Mouse (Mus musculus): ENCODE results near the gene Fut7. TPM values are rescaled to one million over a fixed set of nuclear protein-coding genes. Genes with fewer than 3 reads are reported as not detected.

Gene Fut7
- polyA plus RNA-seq, 1 experiment = 0.57 TPM

DNA sequence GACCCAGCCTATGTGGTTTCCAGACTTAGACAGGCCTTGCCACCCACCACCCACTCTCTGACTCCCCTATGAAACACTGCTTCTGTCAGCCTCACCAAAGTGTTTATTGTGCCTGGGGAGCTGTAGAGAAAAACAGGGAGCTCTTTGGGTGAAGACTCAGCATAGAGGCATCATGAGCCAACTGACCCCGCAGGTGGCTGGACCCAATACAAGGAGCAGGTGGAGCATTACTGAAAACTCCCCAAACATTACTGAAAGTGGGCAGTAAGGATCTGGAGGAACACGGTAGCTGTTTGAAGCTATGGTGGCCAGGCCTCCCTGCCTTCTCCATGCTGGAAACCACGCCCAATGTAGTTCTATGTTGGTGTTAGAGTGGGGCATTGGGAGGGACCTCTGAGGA, 40.6 kb downstream of the Fut7 start:
- DNase-seq (ENCODE audit: low read depth) = no peak
- no peak for TF ChIP-seq CTCF (IDR thresholded peaks at IDR 0.05; ENCODE audit: borderline replicate concordance, extremely low read depth, insufficient read depth, insufficient read length)
- no peak for TF ChIP-seq POLR2A (IDR thresholded peaks at IDR 0.05; ENCODE audit: borderline replicate concordance, extremely low read depth, insufficient read depth, insufficient read length, poor library complexity, severe bottlenecking)

DNA sequence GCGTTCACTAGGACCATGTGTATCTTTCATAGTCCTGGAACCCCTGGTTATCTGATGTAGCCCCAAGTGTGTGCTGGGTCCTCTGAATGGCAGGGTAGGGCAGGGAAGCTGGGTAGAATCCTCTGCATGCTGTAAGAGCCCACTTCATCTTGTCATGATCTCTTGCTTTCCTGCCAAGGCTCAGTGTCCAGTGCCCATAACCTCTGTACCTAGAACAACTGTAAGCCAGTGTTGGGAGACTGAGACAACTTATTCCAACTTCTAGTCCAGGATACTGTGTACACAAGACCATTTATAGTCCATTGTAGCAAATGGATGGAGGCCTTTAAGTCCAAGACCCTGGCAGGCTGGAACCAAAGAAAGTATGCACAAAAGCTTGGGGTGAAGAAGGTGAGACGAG, 42.2 kb downstream of the Fut7 start:
- TF ChIP-seq CTCF (IDR thresholded peaks at IDR 0.05; ENCODE audit: borderline replicate concordance, extremely low read depth, insufficient read depth, insufficient read length) (no peak), POLR2A (IDR thresholded peaks at IDR 0.05; ENCODE audit: borderline replicate concordance, extremely low read depth, insufficient read depth, insufficient read length, poor library complexity, severe bottlenecking) (no peak)
- no peak for DNase-seq (ENCODE audit: low read depth)

DNA sequence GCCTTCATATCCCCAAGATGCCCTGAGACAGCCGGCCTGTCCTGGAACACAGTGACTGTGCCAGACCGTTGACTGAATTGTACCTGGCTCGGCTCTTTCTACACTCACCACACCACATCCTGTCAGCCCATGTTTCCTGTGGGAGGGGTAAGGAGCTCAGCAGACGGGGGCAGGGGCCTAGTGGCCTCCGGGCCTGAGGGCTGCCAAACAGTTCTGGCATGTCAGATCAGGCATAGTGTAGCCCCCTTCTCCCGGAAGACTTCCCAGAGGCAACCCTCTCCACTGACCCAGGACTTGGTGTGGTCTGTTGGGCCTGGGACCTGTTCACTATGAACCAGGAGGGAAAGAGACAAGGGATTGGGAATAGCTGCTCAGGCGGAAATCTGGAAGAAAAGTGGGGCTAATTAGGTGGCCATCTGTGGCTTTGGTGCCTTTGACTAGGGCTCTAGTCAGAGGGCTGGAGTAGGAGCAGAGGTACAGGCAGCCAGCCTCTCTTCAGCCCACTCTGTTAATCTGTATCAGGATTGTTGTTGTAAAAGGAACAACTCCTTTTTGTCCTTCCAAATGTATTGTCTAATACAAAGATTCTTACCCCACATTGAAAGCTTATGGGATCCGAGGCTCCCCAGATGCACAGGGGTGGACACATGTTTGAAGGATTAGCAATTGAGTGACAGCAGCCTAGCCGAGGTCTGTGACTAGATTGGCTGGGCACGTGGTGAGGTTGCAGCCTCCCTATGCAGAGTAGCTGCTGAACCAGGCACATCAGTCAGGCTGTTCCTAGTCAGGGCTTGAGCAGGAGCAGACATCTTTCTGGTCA, 43.0 kb downstream of the Fut7 start:
- peak; percentile 43 for DNase-seq (ENCODE audit: low read depth)
- TF ChIP-seq POLR2A (IDR thresholded peaks at IDR 0.05; ENCODE audit: borderline replicate concordance, extremely low read depth, insufficient read depth, insufficient read length, poor library complexity, severe bottlenecking) (no peak), CTCF (IDR thresholded peaks at IDR 0.05; ENCODE audit: borderline replicate concordance, extremely low read depth, insufficient read depth, insufficient read length) (no peak)

GRCm38 (mm10) chr2:25467606-25468303, 44.7 kb downstream of the Fut7 start:
- TF ChIP-seq CTCF (IDR thresholded peaks at IDR 0.05; ENCODE audit: borderline replicate concordance, extremely low read depth, insufficient read depth, insufficient read length) = no peak
- no peak for TF ChIP-seq POLR2A (IDR thresholded peaks at IDR 0.05; ENCODE audit: borderline replicate concordance, extremely low read depth, insufficient read depth, insufficient read length, poor library complexity, severe bottlenecking)
- DNase-seq (ENCODE audit: low read depth) = no peak

GRCm38 (mm10) chr2:25468962-25469915, 46.2 kb downstream of the Fut7 start:
- DNase-seq (ENCODE audit: low read depth) = peak; percentile 88

GRCm38 (mm10) chr2:25469969-25470368, 46.9 kb downstream of the Fut7 start, which contains the start of gene Ptgds:
TSS of gene Ptgds (minus strand) at chr2:25470046.
- TF ChIP-seq CTCF (IDR thresholded peaks at IDR 0.05; ENCODE audit: borderline replicate concordance, extremely low read depth, insufficient read depth, insufficient read length) (no peak), POLR2A (IDR thresholded peaks at IDR 0.05; ENCODE audit: borderline replicate concordance, extremely low read depth, insufficient read depth, insufficient read length, poor library complexity, severe bottlenecking) (no peak)
- DNase-seq (ENCODE audit: low read depth) = no peak

More at GRCm38 (mm10) chr2:25468962-25469915, 46.2 kb downstream of the Fut7 start:
- no peak for TF ChIP-seq POLR2A (IDR thresholded peaks at IDR 0.05; ENCODE audit: borderline replicate concordance, extremely low read depth, insufficient read depth, insufficient read length, poor library complexity, severe bottlenecking)
- TF ChIP-seq CTCF (IDR thresholded peaks at IDR 0.05; ENCODE audit: borderline replicate concordance, extremely low read depth, insufficient read depth, insufficient read length) = no peak

DNA sequence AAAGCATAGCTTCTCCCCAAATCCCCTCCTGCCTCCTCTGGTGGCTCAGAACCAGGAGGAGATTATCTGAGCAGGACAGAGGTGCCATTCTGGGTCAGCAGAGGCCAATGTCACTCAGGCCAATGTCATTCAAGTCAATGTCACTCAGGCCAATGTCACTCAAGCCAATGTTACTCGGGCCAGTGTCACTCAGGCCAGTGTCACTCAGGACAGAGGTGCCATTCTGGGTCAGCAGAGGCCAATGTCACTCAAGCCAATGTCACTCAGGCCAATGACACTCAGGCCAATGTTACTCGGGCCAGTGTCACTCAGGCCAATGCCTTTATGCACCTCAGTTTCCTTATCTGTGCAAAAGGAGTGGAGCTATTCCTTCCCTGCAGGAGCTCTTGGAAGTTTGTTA, 49.5 kb downstream of the Fut7 start:
- DNase-seq (ENCODE audit: low read depth) = no peak
- TF ChIP-seq POLR2A (IDR thresholded peaks at IDR 0.05; ENCODE audit: borderline replicate concordance, extremely low read depth, insufficient read depth, insufficient read length, poor library complexity, severe bottlenecking) (no peak), CTCF (IDR thresholded peaks at IDR 0.05; ENCODE audit: borderline replicate concordance, extremely low read depth, insufficient read depth, insufficient read length) (no peak)

Other genes starting within 250 kb of the Fut7 start
- 50.0 and 58.5 TPM in 2 replicates for gene Nrarp, start 242.5 kb upstream of the Fut7 start, polyA plus RNA-seq (2012; rRNA removed)
- gene Tor4a, start 226.4 kb upstream of the Fut7 start, polyA plus RNA-seq (2012; rRNA removed) = 1.9 and 2.0 TPM in 2 replicates
- 78.9 and 91.3 TPM in 2 replicates for gene Nelfb, start 211.8 kb upstream of the Fut7 start, polyA plus RNA-seq (2012; rRNA removed)
- not detected in 2 replicates for gene Stpg3, start 208.6 kb upstream of the Fut7 start, polyA plus RNA-seq (2012; rRNA removed)
- gene Fam166a, start 204.5 kb upstream of the Fut7 start, polyA plus RNA-seq (2012; rRNA removed) = 0.10 and 0.14 TPM in 2 replicates
- 449 and 524 TPM in 2 replicates for gene Tubb4b, start 198.6 kb upstream of the Fut7 start, polyA plus RNA-seq (2012; rRNA removed)
- gene Slc34a3, start 188.9 kb upstream of the Fut7 start, polyA plus RNA-seq (2012; rRNA removed) = not detected in 2 replicates
- not detected in 2 replicates for gene Rnf224, start 186.5 kb upstream of the Fut7 start, polyA plus RNA-seq (2012; rRNA removed)
- 127 and 148 TPM in 2 replicates for gene Rnf208, start 181.0 kb upstream of the Fut7 start, polyA plus RNA-seq (2012; rRNA removed)
- gene Cysrt1, start 180.8 kb upstream of the Fut7 start, polyA plus RNA-seq (2012; rRNA removed) = 0.10 and 0.67 TPM in 2 replicates
- gene AL732309.1, start 176.4 kb upstream of the Fut7 start, polyA plus RNA-seq (2012; rRNA removed) = 19.1 and 22.6 TPM in 2 replicates
- gene Tmem203, start 167.8 kb upstream of the Fut7 start, polyA plus RNA-seq (2012; rRNA removed) = 26.4 and 32.2 TPM in 2 replicates
- 7.7 and 13.0 TPM in 2 replicates for gene Tprn, start 160.6 kb upstream of the Fut7 start, polyA plus RNA-seq (2012; rRNA removed)
- gene Ssna1, start 150.8 kb upstream of the Fut7 start, polyA plus RNA-seq (2012; rRNA removed) = 105 and 160 TPM in 2 replicates
- gene Anapc2, start 150.8 kb upstream of the Fut7 start, polyA plus RNA-seq (2012; rRNA removed) = 131 and 149 TPM in 2 replicates
- gene Tmem210, start 135.1 kb upstream of the Fut7 start, polyA plus RNA-seq (2012; rRNA removed) = not detected in 2 replicates
- gene Lrrc26, start 133.4 kb upstream of the Fut7 start, polyA plus RNA-seq (2012; rRNA removed) = 0.07 TPM in 1 of 2 replicates, not detected in the other
- gene Grin1, start 104.1 kb upstream of the Fut7 start, polyA plus RNA-seq (2012; rRNA removed) = 24.4 and 47.2 TPM in 2 replicates
- gene Man1b1, start 90.9 kb upstream of the Fut7 start, polyA plus RNA-seq (2012; rRNA removed) = 22.5 and 37.0 TPM in 2 replicates
- 35.3 and 57.1 TPM in 2 replicates for gene Dpp7, start 66.9 kb upstream of the Fut7 start, polyA plus RNA-seq (2012; rRNA removed)
- gene Uap1l1, start 57.6 kb upstream of the Fut7 start, polyA plus RNA-seq (2012; rRNA removed) = 2.4 TPM in 2 replicates
- 20.1 and 48.8 TPM in 2 replicates for gene Sapcd2, start 50.9 kb upstream of the Fut7 start, polyA plus RNA-seq (2012; rRNA removed)
- 2.2 and 2.3 TPM in 2 replicates for gene Entpd2, start 27.4 kb upstream of the Fut7 start, polyA plus RNA-seq (2012; rRNA removed)
- 621 and 644 TPM in 2 replicates for gene Npdc1, start 23.9 kb upstream of the Fut7 start, polyA plus RNA-seq (2012; rRNA removed)
- 29.8 and 60.6 TPM in 2 replicates for gene Abca2, start 5.4 kb downstream of the Fut7 start, polyA plus RNA-seq (2012; rRNA removed)
- gene Clic3, start 33.6 kb downstream of the Fut7 start, polyA plus RNA-seq (2012; rRNA removed) = 1.1 and 1.9 TPM in 2 replicates
- gene Paxx, start 37.8 kb downstream of the Fut7 start, polyA plus RNA-seq (2012; rRNA removed) = 109 and 142 TPM in 2 replicates
- gene Ptgds, start 46.8 kb downstream of the Fut7 start, polyA plus RNA-seq (2012; rRNA removed) = 60.4 and 73.5 TPM in 2 replicates
- gene Lcn12, start 70.6 kb downstream of the Fut7 start, polyA plus RNA-seq (2012; rRNA removed) = not detected in 2 replicates
- gene Fbxw5, start 77.5 kb downstream of the Fut7 start, polyA plus RNA-seq (2012; rRNA removed) = 27.8 and 61.1 TPM in 2 replicates
- gene C8g, start 78.5 kb downstream of the Fut7 start, polyA plus RNA-seq (2012; rRNA removed) = 1.9 and 3.6 TPM in 2 replicates
- 12.6 and 13.8 TPM in 2 replicates for gene Traf2, start 123.7 kb downstream of the Fut7 start, polyA plus RNA-seq (2012; rRNA removed)
- 166 and 189 TPM in 2 replicates for gene Edf1, start 134.6 kb downstream of the Fut7 start, polyA plus RNA-seq (2012; rRNA removed)
- 5.0 and 8.2 TPM in 2 replicates for gene Mamdc4, start 151.6 kb downstream of the Fut7 start, polyA plus RNA-seq (2012; rRNA removed)
- 138 and 169 TPM in 2 replicates for gene Phpt1, start 152.0 kb downstream of the Fut7 start, polyA plus RNA-seq (2012; rRNA removed)
- gene Ajm1, start 158.5 kb downstream of the Fut7 start, polyA plus RNA-seq (2012; rRNA removed) = 24.5 and 30.3 TPM in 2 replicates
- gene Rabl6, start 185.3 kb downstream of the Fut7 start, polyA plus RNA-seq (2012; rRNA removed) = 86.1 and 87.9 TPM in 2 replicates
- gene Ccdc183, start 194.4 kb downstream of the Fut7 start, polyA plus RNA-seq (2012; rRNA removed) = 0.03 and 0.07 TPM in 2 replicates
- 31.7 and 34.8 TPM in 2 replicates for gene Tmem141, start 198.7 kb downstream of the Fut7 start, polyA plus RNA-seq (2012; rRNA removed)
- gene Fcna, start 204.8 kb downstream of the Fut7 start, polyA plus RNA-seq (2012; rRNA removed) = 0.92 and 0.97 TPM in 2 replicates
- gene Lcn8, start 229.9 kb downstream of the Fut7 start, polyA plus RNA-seq (2012; rRNA removed) = 0.24 TPM in 1 of 2 replicates, not detected in the other
- gene Lcn5, start 234.7 kb downstream of the Fut7 start, polyA plus RNA-seq (2012; rRNA removed) = not detected in 2 replicates